Mouse (Mus musculus) layer of hippocampus, adult 9-10 months (tissue): ENCODE measurements around the gene Pipox.

Experiments
- DNase-seq: peaks from one replicate; pipeline ENCODE4 v3.0.0; 2022; ENCODE audit warnings: low spot score

The Pipox gene

GRCm38 (mm10) chr11:77847599-77848128 is 46.2 kb downstream of the Pipox start:
- DNase-seq = no peak

- no peak for DNase-seq
Observed at GRCm38 (mm10) chr11:77843906-77844200, 50.0 kb downstream of the Pipox start.

GRCm38 (mm10) chr11:77843068-77843905 is 50.6 kb downstream of the Pipox start:
- no peak for DNase-seq

- no peak for DNase-seq
Observed at GRCm38 (mm10) chr11:77840523-77841245, 53.2 kb downstream of the Pipox start.

- DNase-seq = no peak
Observed at GRCm38 (mm10) chr11:77837856-77838255, 56.0 kb downstream of the Pipox start.

GRCm38 (mm10) chr11:77836751-77837150 is 57.1 kb downstream of the Pipox start:
- DNase-seq = no peak

GRCm38 (mm10) chr11:77836290-77836689 is 57.6 kb downstream of the Pipox start:
- DNase-seq = no peak

- DNase-seq = no peak
Observed at GRCm38 (mm10) chr11:77835109-77835508, 58.8 kb downstream of the Pipox start.

- no peak for DNase-seq
Observed at GRCm38 (mm10) chr11:77832541-77832940, 61.4 kb downstream of the Pipox start.

GRCm38 (mm10) chr11:77830875-77831274 is 63.0 kb downstream of the Pipox start:
- DNase-seq = no peak
